In genomic region chr17:72920430-72920829, GRCm38 (mm10) we compare ENCODE assay signal across 10 mouse cellular contexts. TPM values are rescaled to one million over a fixed set of nuclear protein-coding genes. Genes with fewer than 3 reads are reported as not detected.
DNase-seq lines count a peak whose midpoint lies in the region; ATAC-seq and TF ChIP-seq lines count a peak whose summit lies in the region.
"Had no signal": no experiment of that assay in that cellular context is flagged by ENCODE, and none has a peak within 500 bp of the region (broad histone marks: within the 10 kb centered on the region; RNA-seq: fewer than 3 reads in every experiment).

No protein-coding gene starts in this region.

- H3K4me3 ChIP-seq in embryonic fibroblast, embryonic 13.5 days (ENCODE audit: insufficient read depth, low read length), result peak overlapping the region; percentile 62
- peak overlapping the region; percentile 20 for H3K4me3 ChIP-seq in hindbrain, embryonic 14.5 days (replicated peaks; ENCODE audit: low read length)
- peak overlapping the region; percentile 24 for H3K4me3 ChIP-seq in midbrain, embryonic 13.5 days (replicated peaks)

- 0 out of 2 replicates have a peak overlapping the region, but pooled peaks have one; percentile 29 for H3K9ac ChIP-seq in hindbrain, embryonic 14.5 days
- peak overlapping the region; percentile 42; the same call in 1 of the 2 replicates for H3K9ac ChIP-seq in midbrain, embryonic 13.5 days (replicated peaks)

- no peaks in the 10 kb centered on the region for H3K9me3 ChIP-seq in hindbrain, embryonic 14.5 days (ENCODE audit: control insufficient read depth, low read length)
- no peaks in the 10 kb centered on the region for H3K9me3 ChIP-seq in midbrain, embryonic 13.5 days

- H3K36me3 ChIP-seq in hindbrain, embryonic 14.5 days (replicated peaks; ENCODE audit: control insufficient read depth, insufficient read depth), result peaks cover 26% of the 10 kb centered on the region
- H3K36me3 ChIP-seq in midbrain, embryonic 13.5 days, result peaks cover 33% of the 10 kb centered on the region

- no peak for TF ChIP-seq CTCF in embryonic fibroblast, embryonic 13.5 days (IDR thresholded peaks at IDR 0.05; ENCODE audit: borderline replicate concordance, insufficient read depth, low read length)

- peaks cover 10% of the 10 kb centered on the region for H3K4me1 ChIP-seq in embryonic fibroblast, embryonic 13.5 days (ENCODE audit: control insufficient read depth, insufficient read depth, low read length)
- peaks cover 60% of the 10 kb centered on the region for H3K4me1 ChIP-seq in hindbrain, embryonic 14.5 days (replicated peaks; ENCODE audit: control insufficient read depth, insufficient read depth, low read length)
- H3K4me1 ChIP-seq in midbrain, embryonic 13.5 days (replicated peaks), result peaks cover 69% of the 10 kb centered on the region

- WGBS in hindbrain, embryonic 14.5 days, result 9% methylated on average over 2 of the region's 2 CpGs
- 15% methylated on average over 2 of the region's 2 CpGs for WGBS in midbrain, embryonic 13.5 days

- ATAC-seq in hindbrain, embryonic 14.5 days (ENCODE audit: low FRiP score), result no peak
- no peak for ATAC-seq in midbrain, embryonic 13.5 days

- peak overlapping the region; percentile 30 for H3K27ac ChIP-seq in embryonic fibroblast, embryonic 13.5 days (ENCODE audit: insufficient read depth, low read length)
- H3K27ac ChIP-seq in hindbrain, embryonic 14.5 days, result no peak overlapping the region
- no peak overlapping the region for H3K27ac ChIP-seq in midbrain, embryonic 13.5 days

- DNase-seq in kidney, adult 9 months, result peak; percentile 56
- no peak for DNase-seq in kidney, postnatal 25 days
- DNase-seq in hindbrain, embryonic 14.5 days (ENCODE audit: low spot score), result no peak
- DNase-seq in urinary bladder, postnatal 4 days (ENCODE audit: low spot score in 2 of 2), result no peak
- no peak for DNase-seq in MN1 (ENCODE audit: low spot score)
- no peak for DNase-seq in left cerebral cortex, adult 9 months (ENCODE audit: low spot score in 2 of 2)
- DNase-seq: gastrocnemius, postnatal 10 days; thymus, adult 18-20 months had no signal

- no peak for TF ChIP-seq POLR2A in embryonic fibroblast, embryonic 13.5 days (IDR thresholded peaks at IDR 0.05; ENCODE audit: low read depth, low read length)

- H3K4me2 ChIP-seq in hindbrain, embryonic 14.5 days (replicated peaks), result peak overlapping the region; percentile 77
- H3K4me2 ChIP-seq in midbrain, embryonic 13.5 days (replicated peaks), result peak overlapping the region; percentile 82

- 0 out of 2 replicates have a peak, but pooled peaks cover 3% of the 10 kb centered on the region for H3K27me3 ChIP-seq in hindbrain, embryonic 14.5 days (ENCODE audit: control insufficient read depth, insufficient read depth, low read length)
- peaks cover 4% of the 10 kb centered on the region; the same call in 1 of the 2 replicates for H3K27me3 ChIP-seq in midbrain, embryonic 13.5 days

RNA-seq across cellular contexts. Expression of gene Lbh, which starts 2.3 kb away (rescaled TPM):
- 241 and 297 TPM in 2 replicates for polyA plus RNA-seq in embryonic fibroblast, embryonic 13.5 days (2011; ENCODE audit: insufficient read length, low read depth, missing spikeins)
- 6.4 and 8.1 TPM in 2 replicates for polyA plus RNA-seq in hindbrain, embryonic 14.5 days (2014; fragmentation: Nextera tagmentation; extraction: Ambion mirVana)
- polyA plus RNA-seq in midbrain, embryonic 13.5 days (2015; fragmentation: Nextera tagmentation; extraction: Ambion mirVana), result 6.3 and 7.0 TPM in 2 replicates

Comparison
In these comparisons a context has a peak if more than half of its experiments do, and no peak if none do; other contexts are left out.
1. RNA of gene Lbh, which starts 2.3 kb away (polyA plus RNA-seq): 241 to 297 TPM in embryonic fibroblast, embryonic 13.5 days; 6.3 to 7.0 TPM in midbrain, embryonic 13.5 days and 6.4 to 8.1 TPM in hindbrain, embryonic 14.5 days; every median in the first group is over 10 times any median in the second.
2. Peak in every context shown above with its lines, with median percentiles within 50 percentile points of each other: H3K4me3 ChIP-seq.